Mouse (Mus musculus) small intestine, adult 2 months (tissue): ENCODE measurements around the gene 5330417C22Rik.

Experiments
- CTCF ChIP-seq: fragments of 200-500 bp; IDR thresholded peaks from 2 replicates; pipeline ENCODE4 v1.5.1; 2012; ENCODE audit warnings: low read depth, mild to moderate bottlenecking, control low read depth, inconsistent platforms, low read length, moderate library complexity, mixed read lengths; ENCODE audit not compliant: insufficient replicate concordance, insufficient read length; ENCODE audit errors: extremely low read depth
- POLR2A ChIP-seq: fragments of 200-500 bp; IDR thresholded peaks from 2 replicates; pipeline ENCODE4 v1.6.1; 2012; ENCODE audit warnings: low read depth, mild to moderate bottlenecking, control low read depth, inconsistent platforms, low read length, moderate library complexity

GRCm38 (mm10) chr3:108535896-108536516, 330 bp downstream of the 5330417C22Rik start:
- no peak for TF ChIP-seq POLR2A
- no peak for TF ChIP-seq CTCF
